Mouse (Mus musculus) skeletal muscle tissue, postnatal 0 days (tissue): ENCODE results near the gene Gapt. TPM values are rescaled to one million over a fixed set of nuclear protein-coding genes. Genes with fewer than 3 reads are reported as not detected.

Source experiments
- polyA plus RNA-seq: library from polyadenylated mRNA; unstranded; fragments of >200 nt; fragmentation: Nextera tagmentation; extraction: Ambion mirVana; gene quantifications from 2 replicates; pipeline ENCODE4 v1.2.1, GENCODE M21; 2015

Gapt gene
- polyA plus RNA-seq = 0.22 TPM in 1 of 2 replicates, not detected in the other

GRCm38 (mm10) chr13:110356941-110357340 lies at the start of gene Gapt:
Gapt (minus strand) TSS chr13:110357199.

DNA sequence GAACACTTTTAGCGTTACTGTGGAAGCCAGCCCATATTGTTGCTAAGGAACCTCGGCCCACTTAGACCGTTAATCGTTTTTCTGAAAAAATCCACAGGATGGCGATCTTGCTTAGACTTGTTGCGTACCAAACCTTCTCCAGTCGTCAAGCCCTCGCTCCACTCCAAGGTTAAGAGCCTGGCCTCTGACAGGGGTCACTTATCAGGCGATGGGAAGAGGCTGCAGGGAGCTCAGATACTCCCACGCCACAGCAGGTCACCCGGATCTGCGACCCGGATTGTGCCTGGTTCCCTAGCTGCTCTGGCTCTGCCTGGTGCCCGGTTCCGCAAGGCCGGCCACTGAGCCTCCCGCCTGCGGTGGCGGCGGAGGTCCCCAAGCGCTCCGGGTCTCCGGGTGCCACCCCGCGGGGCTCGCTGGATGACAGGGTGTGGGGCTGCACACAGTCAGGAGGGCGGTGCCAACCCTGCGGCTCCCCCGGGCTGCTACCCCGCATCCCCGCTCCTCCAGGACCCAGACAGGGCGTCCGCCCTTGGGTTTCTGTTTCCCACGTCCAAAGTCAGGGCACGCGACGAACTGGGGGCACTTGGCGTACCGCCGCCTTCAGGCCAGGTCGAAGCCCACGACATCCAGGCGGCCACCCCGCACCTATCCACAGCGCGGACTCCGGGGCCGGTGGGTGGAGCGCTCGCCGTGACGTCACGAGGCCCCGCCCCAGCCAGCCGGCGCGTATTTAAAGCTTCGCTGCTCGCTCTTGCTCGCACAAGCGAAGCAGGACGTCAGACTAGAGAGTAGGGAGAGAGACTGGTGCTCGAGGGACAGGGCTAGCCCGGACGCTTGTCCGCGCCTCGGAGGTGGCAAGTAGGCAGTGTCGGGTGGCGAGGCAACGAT lies 37.5 kb upstream of the Gapt start, which contains the start of gene Plk2:
Gene Plk2 (plus strand): TSS at position 756 of the 888 bp plus-strand sequence.

Other genes starting within 250 kb of the Gapt start
- gene Rab3c, start 76.2 kb downstream of the Gapt start, polyA plus RNA-seq = 0.04 TPM in 1 of 2 replicates, not detected in the other
- 29.2 and 33.6 TPM in 2 replicates for gene Plk2, start 37.8 kb upstream of the Gapt start, polyA plus RNA-seq